Mouse (Mus musculus) liver, embryonic 11.5 days (tissue): ENCODE measurements around the gene Rpl31. TPM values are rescaled to one million over a fixed set of nuclear protein-coding genes. Genes with fewer than 3 reads are reported as not detected.

Experiments
- ATAC-seq: fragments of 200-750 bp; cut with Nextera tagmentation; replicated peaks from 2 replicates; pipeline ENCODE4 v1.8.0; 2017; ENCODE audit warnings: moderate number of reproducible peaks, mild to moderate bottlenecking, moderate TSS enrichment, moderate library complexity; ENCODE audit not compliant: low FRiP score
- DNase-seq: peaks from one replicate; pipeline ENCODE4 v3.0.0-alpha.2; 2017; ENCODE audit warnings: low spot score
- H3K27ac ChIP-seq: fragments of 300-500 bp; sonication (generic); 2 replicates; pipeline ENCODE4 v1.5.1; 2014; ENCODE audit warnings: mild to moderate bottlenecking, low read depth, low read length, control low read depth
- H3K27me3 ChIP-seq: fragments of 300-500 bp; sonication (generic); replicated peaks from 2 replicates; pipeline ENCODE4 v1.6.1; 2014; ENCODE audit warnings: low read length, mixed read lengths; ENCODE audit not compliant: control insufficient read depth, insufficient read depth
- H3K36me3 ChIP-seq: fragments of 300-500 bp; sonication (generic); 2 replicates; pipeline ENCODE4 v1.6.1; 2014; ENCODE audit warnings: mild to moderate bottlenecking, low read length, moderate library complexity, mixed read lengths; ENCODE audit not compliant: control insufficient read depth, insufficient read depth
- H3K4me1 ChIP-seq: fragments of 300-500 bp; sonication (generic); replicated peaks from 2 replicates; pipeline ENCODE4 v1.6.1; 2014; ENCODE audit warnings: low read length, mixed read lengths; ENCODE audit not compliant: control insufficient read depth, insufficient read depth
- H3K4me2 ChIP-seq: fragments of 300-500 bp; sonication (generic); 2 replicates; pipeline ENCODE4 v1.6.1; 2014; ENCODE audit warnings: mild to moderate bottlenecking, control low read depth, moderate library complexity
- H3K4me3 ChIP-seq: fragments of 300-500 bp; sonication (generic); 2 replicates; pipeline ENCODE4 v1.5.1; 2014; ENCODE audit warnings: low read depth, low read length, control low read depth
- H3K9ac ChIP-seq: fragments of 300-500 bp; sonication (generic); 2 replicates; pipeline ENCODE4 v1.6.1; 2014; ENCODE audit warnings: low read depth, low read length, control low read depth
- H3K9me3 ChIP-seq: fragments of 300-500 bp; sonication (generic); 2 replicates; pipeline ENCODE4 v1.6.1; 2016; ENCODE audit warnings: low read length, inconsistent platforms, mixed read lengths; ENCODE audit not compliant: control insufficient read depth
- WGBS: fragments of 180-500 bp; shearing (Covaris S2); extraction: QIAGEN DNeasy Blood & Tissue Kit; methylation state at CpG from one replicate; pipeline ENCODE4 v1.1.7; 2014; 5-methylcytosine and 5-hydroxymethylcytosine counted together
- polyA plus RNA-seq: library from polyadenylated mRNA; unstranded; fragments of >200 nt; fragmentation: Nextera tagmentation; extraction: Ambion mirVana; gene quantifications from 2 replicates; pipeline ENCODE4 v1.2.1, GENCODE M21; 2014

The Rpl31 gene
- polyA plus RNA-seq, 1 experiment from 2014 or later, result 768 TPM

DNA sequence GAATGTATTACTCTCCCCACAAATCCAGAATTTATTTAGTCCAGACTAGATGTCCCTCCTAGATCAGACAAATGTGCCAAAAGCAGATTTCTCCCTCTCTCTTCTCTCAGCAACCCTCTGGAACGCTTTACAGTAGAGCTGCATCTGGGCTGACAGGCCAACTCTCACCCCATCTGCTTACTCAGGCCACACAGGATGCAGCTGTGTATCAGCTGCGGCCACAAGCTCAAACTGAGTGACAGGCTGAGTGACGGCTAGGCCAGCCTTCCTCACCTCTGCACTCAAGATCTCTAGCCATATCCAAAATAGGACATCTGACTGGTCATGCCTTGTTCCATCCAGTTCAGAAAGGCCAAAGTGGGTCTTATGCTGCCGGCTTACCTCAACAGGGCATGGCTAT is 28.7 kb downstream of the Rpl31 start:
- ATAC-seq (peak; percentile 56), DNase-seq (no peak)
- 0 out of 2 replicates have a peak, but pooled peaks cover 5% of the 10 kb centered on the region for H3K36me3 ChIP-seq
- H3K4me3 ChIP-seq, result no peak overlapping the region
- H3K4me2 ChIP-seq, result no peak overlapping the region
- H3K27ac ChIP-seq, result peak overlapping the region; percentile 56; the same call in 1 of the 2 replicates
- H3K4me1 ChIP-seq, result peaks cover 42% of the 10 kb centered on the region
- 45% methylated on average over 4 of the region's 4 CpGs for WGBS
- no peak overlapping the region for H3K9ac ChIP-seq
- H3K9me3 ChIP-seq, result peaks cover 5% of the 10 kb centered on the region; the same call in 1 of the 2 replicates
- no peaks in the 10 kb centered on the region for H3K27me3 ChIP-seq

DNA sequence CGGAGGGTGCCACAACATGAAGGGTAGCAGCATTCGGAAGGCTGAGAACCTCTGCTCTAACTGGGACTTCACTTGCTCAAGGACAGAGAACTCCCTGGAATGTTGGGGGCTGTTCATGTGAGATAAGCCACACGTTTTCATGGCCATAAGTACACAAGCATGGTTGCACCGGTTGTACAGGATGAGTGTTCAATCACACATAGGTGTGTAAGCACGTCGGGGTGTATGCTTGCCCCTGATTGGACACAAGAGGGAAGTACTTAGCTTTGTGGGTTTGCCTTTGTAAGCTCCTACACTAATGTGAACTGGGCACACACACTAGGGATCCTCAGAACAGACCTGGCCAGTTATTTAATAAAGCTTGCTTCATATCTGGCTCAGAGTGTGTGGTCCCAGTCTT is 30.6 kb downstream of the Rpl31 start:
- H3K9me3 ChIP-seq, result peaks cover 5% of the 10 kb centered on the region; the same call in 1 of the 2 replicates
- H3K4me1 ChIP-seq, result peaks cover 31% of the 10 kb centered on the region
- no peak overlapping the region for H3K27ac ChIP-seq
- H3K27me3 ChIP-seq, result no peaks in the 10 kb centered on the region
- no peak overlapping the region for H3K9ac ChIP-seq
- no peak for DNase-seq
- no peak overlapping the region for H3K4me2 ChIP-seq
- H3K36me3 ChIP-seq, result 0 out of 2 replicates have a peak, but pooled peaks cover 5% of the 10 kb centered on the region
- no peak for ATAC-seq
- no peak overlapping the region for H3K4me3 ChIP-seq
- WGBS, result 70% methylated on average over 6 of the region's 6 CpGs

DNA sequence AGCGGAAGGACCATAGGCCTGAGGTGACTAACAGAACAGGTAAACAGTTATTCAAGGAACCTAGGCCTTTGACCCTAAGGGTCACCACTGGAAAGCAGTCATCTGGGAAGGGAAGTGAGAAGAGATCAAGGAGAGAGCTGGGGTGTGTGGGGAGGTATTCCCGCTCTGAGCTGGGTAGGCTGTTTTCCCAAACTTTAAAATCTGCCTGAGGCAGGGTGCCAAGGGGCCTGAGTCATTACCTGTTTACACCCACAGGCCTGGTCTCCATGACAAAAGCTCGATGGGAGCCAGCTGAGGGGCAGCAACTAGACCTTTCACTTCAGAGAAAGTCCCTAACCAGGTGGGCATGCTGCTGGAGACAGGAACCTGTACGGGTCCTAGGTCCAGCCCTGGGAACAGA is 31.6 kb downstream of the Rpl31 start:
- no peak overlapping the region for H3K4me2 ChIP-seq
- DNase-seq (no peak), ATAC-seq (no peak)
- WGBS, result 79% methylated on average over 4 of the region's 4 CpGs
- H3K9me3 ChIP-seq, result peaks cover 5% of the 10 kb centered on the region; the same call in 1 of the 2 replicates
- H3K4me3 ChIP-seq, result no peak overlapping the region
- H3K9ac ChIP-seq, result no peak overlapping the region
- H3K4me1 ChIP-seq, result peaks cover 28% of the 10 kb centered on the region
- no peak overlapping the region for H3K27ac ChIP-seq
- H3K36me3 ChIP-seq, result 0 out of 2 replicates have a peak, but pooled peaks cover 5% of the 10 kb centered on the region
- no peaks in the 10 kb centered on the region for H3K27me3 ChIP-seq

DNA sequence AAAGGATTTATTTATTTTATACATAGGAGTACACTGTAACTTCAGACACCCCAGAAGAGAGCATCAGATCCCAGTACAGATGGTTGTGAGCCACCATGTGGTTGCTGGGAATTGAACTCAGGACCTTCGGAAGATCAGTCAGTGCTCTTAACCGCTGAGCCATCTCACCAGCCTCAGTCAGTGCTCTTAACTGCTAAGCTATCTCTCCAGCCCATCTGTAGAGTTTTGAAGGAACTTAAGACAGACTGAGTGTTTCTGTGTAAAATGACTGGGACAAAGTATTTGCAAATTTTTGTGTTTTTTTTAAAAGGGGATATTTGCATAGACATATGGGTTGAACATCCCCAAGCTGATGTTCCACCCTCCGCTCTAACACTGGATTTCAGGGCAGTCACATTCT is 32.5 kb downstream of the Rpl31 start:
- peaks cover 5% of the 10 kb centered on the region; the same call in 1 of the 2 replicates for H3K9me3 ChIP-seq
- 0 out of 2 replicates have a peak, but pooled peaks cover 5% of the 10 kb centered on the region for H3K36me3 ChIP-seq
- ATAC-seq, result no peak
- H3K4me2 ChIP-seq, result no peak overlapping the region
- DNase-seq, result no peak
- WGBS, result 85% methylated on average over 3 of the region's 3 CpGs
- H3K27me3 ChIP-seq, result no peaks in the 10 kb centered on the region
- no peak overlapping the region for H3K27ac ChIP-seq
- H3K4me1 ChIP-seq, result peaks cover 20% of the 10 kb centered on the region
- no peak overlapping the region for H3K9ac ChIP-seq
- no peak overlapping the region for H3K4me3 ChIP-seq

DNA sequence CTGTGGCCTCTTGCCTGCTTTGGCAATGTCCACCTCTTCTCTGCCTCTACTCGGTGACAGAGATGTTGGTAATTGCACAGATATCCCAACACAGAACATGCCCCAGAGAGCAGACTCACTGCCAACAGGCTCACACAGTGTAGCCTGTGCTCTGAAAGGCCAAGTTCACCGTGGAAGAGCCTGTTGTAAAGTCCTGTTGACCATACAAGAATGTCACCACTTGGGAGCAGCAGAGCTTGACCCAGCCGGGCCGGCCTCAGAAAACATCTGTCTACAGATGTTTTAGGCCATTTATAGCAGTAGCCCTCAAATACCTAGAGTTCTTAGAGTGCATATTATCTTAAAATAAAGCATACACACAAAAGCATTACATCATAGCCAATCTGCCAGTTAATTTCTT is 39.5 kb downstream of the Rpl31 start:
- Histone ChIP-seq H3K4me2 (no peak overlapping the region), H3K4me1 (peaks cover 10% of the 10 kb centered on the region), H3K27ac (no peak overlapping the region), H3K36me3 (no peaks in the 10 kb centered on the region), H3K4me3 (no peak overlapping the region), H3K9ac (no peak overlapping the region), H3K27me3 (no peaks in the 10 kb centered on the region), H3K9me3 (no peaks in the 10 kb centered on the region)
- 81% methylated on average over 4 of the region's 4 CpGs for WGBS
- DNase-seq (no peak), ATAC-seq (no peak)

DNA sequence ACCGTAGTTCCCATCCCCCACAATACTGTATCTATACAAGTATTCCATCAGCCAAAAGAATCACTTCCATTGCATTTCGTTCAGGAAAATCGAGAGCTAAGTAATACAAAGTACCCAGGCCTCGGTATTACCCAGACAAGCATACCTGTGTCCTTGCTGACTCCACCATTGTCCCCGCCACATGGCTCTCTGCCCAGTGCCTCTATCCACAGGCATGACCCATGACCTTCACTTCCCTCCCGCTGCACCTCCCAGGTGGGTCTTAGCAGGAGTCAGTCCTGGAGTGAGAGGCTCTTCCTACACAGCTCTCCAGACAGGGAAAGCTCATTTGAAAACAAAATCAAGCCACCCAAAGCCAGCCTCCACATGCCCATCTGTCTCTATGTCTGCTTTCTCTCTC is 40.5 kb downstream of the Rpl31 start:
- Histone ChIP-seq H3K9me3 (no peaks in the 10 kb centered on the region), H3K4me2 (no peak overlapping the region), H3K4me3 (no peak overlapping the region), H3K27ac (no peak overlapping the region), H3K4me1 (peaks cover 10% of the 10 kb centered on the region), H3K36me3 (no peaks in the 10 kb centered on the region), H3K27me3 (no peaks in the 10 kb centered on the region), H3K9ac (no peak overlapping the region)
- 86% methylated on average over 6 of the region's 6 CpGs for WGBS
- DNase-seq (no peak), ATAC-seq (no peak)

DNA sequence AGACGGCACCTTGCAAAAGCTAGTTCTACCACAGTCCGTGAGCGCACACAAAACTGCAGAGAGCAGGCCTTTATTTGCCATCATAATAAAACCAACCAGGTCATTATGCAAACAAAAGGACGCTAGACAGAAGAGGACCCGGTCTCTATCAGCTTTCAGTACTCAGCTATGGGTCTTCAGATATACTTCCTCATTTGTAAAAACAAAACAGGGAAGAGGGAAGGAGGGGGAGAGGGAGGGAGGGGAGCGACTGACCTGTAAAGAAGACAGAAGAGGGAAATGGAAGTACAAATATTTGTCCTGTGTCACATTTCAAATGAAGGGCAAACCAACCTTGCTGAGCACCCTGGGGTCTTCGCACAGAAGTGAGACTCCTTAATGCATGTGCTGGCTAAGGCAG is 41.0 kb downstream of the Rpl31 start:
- whole genome bisulfite sequencing, result 54% methylated on average over 7 of the region's 7 CpGs
- no peaks in the 10 kb centered on the region for H3K9me3 ChIP-seq

DNA sequence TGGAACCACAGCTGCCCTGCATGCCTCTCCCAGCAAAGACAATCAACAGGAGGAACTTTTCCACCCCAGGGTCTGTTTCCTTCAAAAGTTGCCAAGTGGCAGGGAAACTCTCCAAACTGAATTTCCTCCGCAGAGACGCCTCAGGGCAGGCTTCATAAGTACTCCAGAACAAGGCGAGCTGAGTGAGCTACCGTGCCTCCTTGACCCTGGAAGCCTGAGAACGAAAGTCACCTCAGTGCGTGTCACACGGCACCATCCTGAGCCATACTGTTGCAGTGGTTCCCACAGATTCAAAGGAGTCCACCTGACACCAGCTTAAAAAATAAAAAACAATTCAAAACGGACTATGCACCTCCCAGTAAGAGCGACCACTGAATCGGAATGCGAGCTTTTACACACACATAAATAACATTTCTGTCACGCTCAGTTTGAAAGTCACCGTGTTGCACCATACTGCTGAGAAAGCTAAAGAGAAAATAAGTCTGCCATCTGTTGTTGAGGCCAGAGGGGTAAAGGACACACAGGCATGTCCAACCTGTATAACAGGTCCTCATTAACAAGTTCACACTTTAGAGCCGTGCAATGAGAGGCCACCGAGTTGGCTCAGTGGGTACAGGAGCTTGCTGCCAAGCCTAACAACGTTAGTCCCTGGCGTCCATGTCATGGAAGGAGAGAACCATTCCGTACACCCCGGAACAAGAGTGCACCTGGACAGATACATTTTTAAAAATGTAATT is 42.6 kb downstream of the Rpl31 start:
- H3K27ac ChIP-seq, result no peak overlapping the region
- no peak overlapping the region for H3K4me2 ChIP-seq
- ATAC-seq (no peak), DNase-seq (no peak)
- H3K4me3 ChIP-seq, result no peak overlapping the region
- peaks cover 3% of the 10 kb centered on the region; the same call in 1 of the 2 replicates for H3K4me1 ChIP-seq
- 89% methylated on average over 19 of the region's 19 CpGs for WGBS
- H3K36me3 ChIP-seq, result no peaks in the 10 kb centered on the region
- H3K27me3 ChIP-seq, result no peaks in the 10 kb centered on the region
- H3K9me3 ChIP-seq, result no peaks in the 10 kb centered on the region
- H3K9ac ChIP-seq, result no peak overlapping the region

More for the DNA sequence above, 41.0 kb downstream of the Rpl31 start:
- Histone ChIP-seq H3K36me3 (no peaks in the 10 kb centered on the region), H3K27ac (no peak overlapping the region), H3K4me3 (no peak overlapping the region), H3K9ac (no peak overlapping the region), H3K4me1 (peaks cover 6% of the 10 kb centered on the region; the same call in 1 of the 2 replicates), H3K27me3 (no peaks in the 10 kb centered on the region), H3K4me2 (no peak overlapping the region)
- ATAC-seq, result no peak
- DNase-seq, result no peak

DNA sequence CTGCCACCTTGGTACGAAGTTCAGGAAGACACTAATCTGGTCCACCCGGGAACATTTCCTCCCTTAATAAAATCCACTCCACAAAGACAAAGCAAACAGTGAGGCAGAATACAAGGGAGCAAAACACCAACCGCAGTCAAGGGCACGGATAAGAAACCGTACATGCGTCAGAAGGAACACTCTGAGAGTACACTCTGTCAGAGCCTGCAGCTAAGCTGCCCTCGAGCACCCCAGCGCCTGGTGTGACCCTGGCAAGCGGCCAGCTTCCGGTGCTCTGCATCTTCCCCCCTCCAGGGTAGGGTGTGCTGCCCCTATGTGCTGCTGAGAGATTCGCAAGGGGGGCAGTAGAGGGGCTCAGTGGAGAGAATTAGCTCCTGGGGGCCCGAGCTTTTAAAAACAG is 50.2 kb downstream of the Rpl31 start:
- Histone ChIP-seq H3K4me2 (no peak overlapping the region), H3K4me1 (no peaks in the 10 kb centered on the region), H3K9me3 (no peaks in the 10 kb centered on the region), H3K36me3 (no peaks in the 10 kb centered on the region), H3K27me3 (no peaks in the 10 kb centered on the region), H3K4me3 (no peak overlapping the region), H3K27ac (no peak overlapping the region), H3K9ac (no peak overlapping the region)
- no peak for ATAC-seq
- DNase-seq, result no peak
- 51% methylated on average over 12 of the region's 12 CpGs for WGBS
